Mouse (Mus musculus): ENCODE data around the gene Tlx1.

GRCm38 (mm10) chr19:45161093-45161492 is 10.6 kb downstream of the Tlx1 start:
- TF ChIP-seq CTCF (IDR thresholded peaks at IDR 0.05; ENCODE audit: low read depth) (peak; percentile 73), EP300 (IDR thresholded peaks at IDR 0.05; ENCODE audit: low read depth) (no peak)

All from liver, embryonic 14.5 days (tissue).